Mouse (Mus musculus): ENCODE measurements around the gene Birc6.

DNA sequence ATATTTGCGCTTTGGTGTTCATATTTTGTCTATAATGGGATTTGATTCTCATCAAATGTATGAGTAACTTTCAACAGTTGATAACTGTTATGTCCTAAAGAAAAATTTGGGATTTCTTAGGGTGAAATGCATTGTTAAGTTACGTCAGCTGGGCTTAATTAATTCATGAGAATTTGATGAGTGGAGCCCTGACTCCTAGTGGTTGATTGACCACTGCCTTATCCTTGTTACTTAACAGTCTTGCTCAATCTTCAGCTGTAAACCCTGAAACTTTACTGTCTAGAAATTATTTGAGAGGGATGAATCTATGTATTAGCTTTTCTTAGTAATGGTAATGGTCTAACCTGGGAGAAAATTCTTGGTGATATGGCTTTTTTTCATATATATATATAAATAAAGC lies 71.3 kb downstream of the Birc6 start:
- TF ChIP-seq CTCF (IDR thresholded peaks at IDR 0.05; ENCODE audit: low read depth) (peak; percentile 30), EP300 (IDR thresholded peaks at IDR 0.05; ENCODE audit: low read depth) (no peak)

Data from liver, postnatal 0 days (tissue).